Mouse (Mus musculus): Measurements from ENCODE around the gene Mettl1. TPM values are rescaled to one million over a fixed set of nuclear protein-coding genes. Genes with fewer than 3 reads are reported as not detected.

The Mettl1 gene
- total RNA-seq (2023): 10 to 100 TPM; 23.4 to 26.8 TPM

DNA sequence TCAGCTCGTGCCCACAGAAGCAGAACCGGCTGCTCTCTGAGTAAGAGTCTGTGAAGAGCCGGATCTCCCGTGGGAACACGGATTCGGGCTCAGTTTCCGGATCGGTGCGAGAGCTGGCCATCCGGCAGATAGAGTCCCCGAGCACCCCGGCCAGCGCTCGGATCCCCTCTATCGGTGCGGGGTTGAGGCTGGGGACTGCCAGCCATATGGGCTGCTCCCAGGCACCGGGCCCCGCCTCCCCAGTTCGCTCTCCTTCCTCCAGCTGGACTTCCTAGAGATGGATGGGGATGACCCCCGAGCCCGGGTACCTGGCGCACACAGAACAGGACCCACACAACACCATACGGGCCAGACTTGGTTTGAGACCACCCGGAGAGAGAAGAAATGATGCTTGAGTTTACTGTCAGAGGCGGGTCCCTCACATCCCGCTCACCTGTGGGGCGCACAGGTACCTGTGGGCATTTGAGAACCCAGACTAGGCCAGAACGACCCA, at the start of gene Mettl1, which contains the start of gene Eef1akmt3:
TSS of gene Mettl1 (plus strand) at position 141 of the 493 bp plus-strand sequence.
TSS of gene Eef1akmt3 (minus strand) at position 240 of the 493 bp plus-strand sequence.

DNA sequence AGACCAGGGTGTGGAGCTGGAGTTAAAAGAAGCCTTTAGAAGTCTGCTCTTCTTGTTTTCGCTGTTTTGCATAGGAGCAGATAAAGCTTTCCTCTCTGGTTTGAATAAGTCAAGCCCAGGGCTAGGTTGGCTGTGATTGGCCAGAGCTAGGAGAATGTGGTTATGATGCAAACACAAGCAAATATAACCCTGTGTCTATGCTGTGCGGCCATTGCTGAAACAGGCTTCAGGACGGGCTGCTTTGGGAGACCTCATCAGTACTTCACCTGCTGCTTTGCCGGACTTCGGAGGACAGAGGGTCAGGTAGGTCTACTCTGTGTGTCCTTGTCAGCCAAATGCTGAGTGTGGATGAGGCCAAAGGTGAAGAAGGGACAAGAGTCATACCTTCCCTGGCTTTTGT, 40.7 kb upstream of the Mettl1 start, which contains the start of gene Avil:
TSS of gene Avil (plus strand) at position 181 of the 400 bp plus-strand sequence.

DNA sequence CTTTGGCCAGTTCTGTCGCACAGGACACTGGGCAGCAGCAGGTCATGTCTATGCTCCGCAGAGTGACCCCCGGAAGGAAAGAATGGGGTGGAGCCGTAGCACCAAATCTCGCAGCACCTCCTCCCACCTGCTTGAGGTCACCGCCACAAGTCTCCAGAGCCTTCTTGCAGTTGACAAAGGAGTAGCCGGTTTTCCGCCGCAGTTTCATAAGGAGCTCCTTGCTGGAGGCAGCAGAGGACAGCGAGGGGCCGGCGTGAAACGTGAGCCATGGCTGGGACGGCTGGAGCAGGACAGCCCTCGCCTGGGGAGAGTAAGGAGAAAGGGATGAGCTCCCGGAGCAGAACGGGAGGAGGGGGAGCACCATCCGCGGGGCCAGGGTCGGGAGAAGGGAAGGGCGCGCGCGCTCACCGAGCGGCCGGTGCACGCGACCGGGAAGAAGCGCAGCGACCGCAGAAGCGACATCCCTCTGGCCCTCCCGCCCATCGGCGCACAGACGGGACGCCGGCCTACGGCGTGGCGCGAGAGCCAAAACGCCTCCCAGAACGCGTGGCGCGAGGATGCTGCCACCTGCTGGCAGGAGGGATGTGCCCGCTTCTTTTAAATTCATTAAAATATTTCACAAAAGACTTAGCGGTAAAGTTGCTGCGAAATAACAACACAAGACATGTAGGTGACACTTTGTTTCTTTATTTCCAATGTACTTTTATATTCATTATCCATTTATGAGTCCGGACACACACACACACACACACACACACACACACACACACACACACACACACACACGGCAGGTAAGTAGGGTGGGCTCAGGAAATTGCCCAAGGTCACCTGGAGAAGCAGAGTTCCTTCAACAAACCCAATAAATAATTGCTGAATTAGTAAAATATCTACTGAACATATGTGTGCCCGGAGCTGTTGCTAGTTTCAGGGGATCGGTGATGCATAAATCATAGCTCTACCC, 10.6 kb upstream of the Mettl1 start, which contains the start of gene Tsfm:
TSS of gene Tsfm (minus strand) at position 505 of the 961 bp plus-strand sequence.

DNA sequence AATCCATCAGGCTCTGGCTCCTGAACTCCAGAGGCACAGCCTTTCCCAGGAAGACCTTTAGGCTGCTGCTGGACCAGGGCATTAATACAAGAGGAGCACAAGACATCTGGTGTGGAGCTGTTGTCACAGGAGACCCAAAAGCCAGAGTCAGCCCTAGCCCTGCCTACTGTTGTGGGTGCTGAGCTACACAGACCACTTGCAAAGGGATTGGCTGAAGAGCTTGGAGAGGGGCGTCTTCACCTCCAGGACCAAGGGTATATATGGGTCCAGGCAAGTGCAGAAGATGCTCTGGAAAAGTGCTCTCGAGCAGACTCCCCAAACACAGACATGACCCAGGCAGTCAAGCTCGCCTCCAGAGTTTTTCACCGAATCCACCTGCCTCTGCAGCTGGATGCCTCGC, 6.7 kb downstream of the Mettl1 start, which contains the start of gene Cyp27b1:
TSS of gene Cyp27b1 (plus strand) at position 297 of the 400 bp plus-strand sequence.

DNA sequence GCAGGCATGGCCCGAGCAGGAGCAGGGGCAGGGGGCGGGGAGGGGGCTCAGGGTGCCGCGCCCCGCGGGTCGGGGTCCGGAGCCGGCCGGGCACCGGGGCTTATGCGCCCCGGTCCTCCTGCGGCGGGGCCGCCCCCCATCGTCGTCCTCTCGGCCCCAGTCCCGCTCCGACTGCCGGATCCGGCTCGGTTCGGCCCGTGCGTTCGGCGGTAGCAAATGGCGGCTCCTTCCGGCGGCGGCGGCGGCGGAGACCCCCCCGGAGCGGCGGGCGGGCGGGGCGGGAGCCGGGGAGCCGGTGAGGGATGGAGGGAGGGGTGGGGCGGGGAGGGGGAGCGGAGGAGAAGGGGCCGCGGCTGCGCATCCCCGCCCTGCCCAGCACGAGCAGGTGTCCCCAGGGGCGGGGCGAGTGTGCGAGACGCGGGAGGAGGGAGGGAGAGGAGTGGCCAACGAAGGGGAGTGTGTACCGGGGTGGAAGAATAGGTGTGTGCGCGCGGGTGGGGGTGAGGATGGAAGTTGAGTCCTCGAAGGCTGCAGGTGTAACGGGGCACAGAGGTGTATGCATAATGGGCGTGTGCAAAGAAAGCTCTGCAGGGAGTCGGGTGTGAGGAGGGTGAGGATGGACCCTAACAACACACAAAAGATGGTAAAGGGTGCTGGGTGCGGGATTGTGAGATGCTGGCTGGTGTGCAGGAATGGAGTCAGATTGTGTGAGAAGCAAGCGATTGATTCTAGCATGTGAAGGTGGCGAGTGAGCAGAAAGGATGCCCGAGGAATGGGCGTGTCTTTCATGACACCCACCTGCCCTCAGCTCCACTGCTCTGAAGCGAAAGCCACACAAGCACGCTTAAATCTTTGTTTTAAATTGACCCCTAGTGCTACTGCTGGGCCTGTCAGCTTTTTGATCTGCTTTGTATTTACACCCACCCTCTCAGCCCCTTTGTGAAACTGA, 19.0 kb downstream of the Mettl1 start, which contains the start of gene March9:
TSS of gene March9 (minus strand) at position 217 of the 949 bp plus-strand sequence.

DNA sequence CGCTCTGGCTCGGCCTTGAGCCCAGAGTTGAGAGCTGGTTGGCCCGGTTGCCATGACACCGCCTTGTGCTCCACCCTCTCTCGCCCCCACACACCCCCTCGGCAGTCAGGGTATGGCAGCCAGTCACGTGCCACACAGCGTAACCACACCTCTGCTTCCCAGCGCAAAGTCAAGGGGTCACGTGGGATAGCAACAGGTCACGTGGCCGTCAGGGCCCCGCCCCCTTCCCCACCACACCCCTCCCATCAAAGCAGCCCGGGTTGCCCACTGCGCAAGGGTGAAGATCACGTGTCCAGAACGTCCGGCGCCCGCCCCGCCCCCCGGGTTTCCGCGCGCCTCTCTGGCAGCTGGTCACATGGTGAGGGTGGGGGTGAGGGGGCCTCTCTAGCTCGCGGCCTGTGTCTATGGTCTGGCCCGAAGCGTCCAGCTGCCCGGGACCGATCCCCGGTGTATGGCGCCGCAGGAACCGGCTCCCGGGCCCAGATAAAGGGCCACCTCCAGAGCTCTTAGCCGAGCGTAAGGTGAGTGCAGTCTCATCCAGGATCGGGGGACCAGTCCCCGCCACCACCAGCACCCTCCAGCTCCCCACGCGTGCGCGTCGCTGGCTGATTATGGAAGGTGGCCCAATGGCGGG, 22.1 kb downstream of the Mettl1 start, which contains the start of gene Cdk4:
TSS of gene Cdk4 (plus strand) at position 296 of the 634 bp plus-strand sequence.

DNA sequence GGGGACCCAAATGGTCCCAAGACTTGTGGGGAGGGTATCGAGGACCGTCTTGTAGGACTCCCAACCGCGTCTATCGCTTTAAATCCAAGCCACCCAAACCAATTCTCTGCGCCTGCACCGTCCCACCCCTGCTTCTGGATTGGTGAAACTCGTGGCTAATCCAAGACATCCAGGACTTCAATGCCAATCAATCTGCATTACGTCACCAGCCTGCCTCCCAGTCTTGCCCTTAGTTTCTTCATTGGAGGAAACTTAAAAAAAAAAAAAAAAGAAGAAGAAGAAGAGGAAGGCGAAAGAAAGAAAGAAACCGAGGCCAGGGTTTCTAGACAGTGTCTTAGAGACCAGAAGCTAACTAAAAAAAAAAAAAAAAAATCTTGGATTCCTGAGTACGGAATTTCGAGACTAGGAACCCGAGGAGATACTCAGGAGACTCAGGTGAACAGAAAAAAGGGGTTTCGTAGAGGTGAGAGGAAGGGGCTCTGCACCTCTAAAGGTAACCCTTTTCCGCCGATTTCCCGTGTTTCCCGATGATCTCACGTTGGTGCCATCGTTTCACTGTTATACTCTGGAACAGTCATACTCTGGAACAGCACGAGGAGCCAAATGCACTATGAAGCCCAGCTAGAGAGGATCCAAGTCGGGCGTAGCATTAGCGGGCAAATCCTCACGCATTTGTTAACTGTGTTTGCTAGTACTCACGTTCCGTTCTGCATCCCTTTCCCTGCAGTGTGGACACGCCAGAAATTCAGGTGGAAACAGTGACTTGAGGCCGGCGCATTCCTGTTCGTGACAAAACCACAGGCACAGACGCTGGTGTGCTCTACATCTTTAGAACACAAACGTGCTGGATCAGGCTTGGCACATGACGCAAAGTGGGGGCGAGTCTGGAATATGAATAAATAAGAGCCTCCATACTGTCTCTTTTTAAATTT, 29.2 kb downstream of the Mettl1 start, which contains the start of gene Tspan31:
TSS of gene Tspan31 (minus strand) at position 75 of the 932 bp plus-strand sequence.

DNA sequence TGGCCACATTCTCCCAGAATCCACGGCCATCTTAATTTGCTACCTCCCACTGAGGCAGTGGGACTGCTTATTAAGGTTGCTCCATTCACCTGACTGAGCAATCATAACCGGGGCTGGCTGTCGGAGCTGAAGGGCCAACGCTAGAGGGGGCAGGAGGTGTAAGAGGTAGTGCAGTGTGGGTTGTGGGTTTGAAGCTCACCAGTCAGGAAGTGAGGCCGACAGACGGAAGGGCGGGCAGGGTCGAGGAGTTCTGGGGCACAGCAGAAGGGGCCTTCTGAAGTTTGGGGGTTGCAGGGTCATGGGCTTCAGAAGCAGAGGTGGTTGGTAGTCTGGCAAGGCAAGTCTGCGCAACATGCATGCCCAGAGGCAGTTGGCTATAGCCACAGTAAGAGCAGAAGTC, 33.9 kb downstream of the Mettl1 start, which contains the start of gene Agap2:
TSS of gene Agap2 (plus strand) at position 205 of the 400 bp plus-strand sequence.

Other genes starting within 250 kb of the Mettl1 start
- 1 to 10 TPM; 6.7 to 8.1 TPM for gene Atp23, start 140.1 kb upstream of the Mettl1 start, total RNA-seq (2023)
- gene Ctdsp2, start 62.7 kb upstream of the Mettl1 start, total RNA-seq (2023): 10 to 100 TPM; 94.7 to 97.8 TPM
- 1 to 10 TPM; 2.1 to 2.2 TPM for gene Avil, start 40.7 kb upstream of the Mettl1 start, total RNA-seq (2023)
- 10 to 100 TPM; 18.8 to 20.9 TPM for gene Tsfm, start 10.6 kb upstream of the Mettl1 start, total RNA-seq (2023)
- gene Eef1akmt3, start 99 bp downstream of the Mettl1 start, total RNA-seq (2023): under 1 TPM in 1 of 2 experiments, not detected in 1; 0.21 TPM
- gene Cyp27b1, start 6.8 kb downstream of the Mettl1 start, total RNA-seq (2023): 1 to 10 TPM in 1 of 2 experiments, under 1 TPM in 1; 0.80 to 2.0 TPM
- gene March9, start 18.8 kb downstream of the Mettl1 start, total RNA-seq (2023): 1 to 10 TPM; 5.4 to 5.7 TPM
- 100 to 1,000 TPM; 143 to 156 TPM for gene Cdk4, start 22.1 kb downstream of the Mettl1 start, total RNA-seq (2023)
- gene Tspan31, start 28.9 kb downstream of the Mettl1 start, total RNA-seq (2023): 10 to 100 TPM; 10.3 to 13.2 TPM
- gene Agap2, start 33.9 kb downstream of the Mettl1 start, total RNA-seq (2023): 100 to 1,000 TPM; 166 to 167 TPM
- gene Os9, start 79.7 kb downstream of the Mettl1 start, total RNA-seq (2023): 100 to 1,000 TPM in 1 of 2 experiments, 10 to 100 TPM in 1; 98.4 to 100 TPM
- gene B4galnt1, start 123.8 kb downstream of the Mettl1 start, total RNA-seq (2023): 100 to 1,000 TPM; 696 to 735 TPM
- under 1 TPM in 1 of 2 experiments, not detected in 1; 0.29 TPM for gene Slc26a10, start 139.2 kb downstream of the Mettl1 start, total RNA-seq (2023)
- gene Arhgef25, start 148.7 kb downstream of the Mettl1 start, total RNA-seq (2023): 1 to 10 TPM in 1 of 2 experiments, not detected in 1; 1.5 TPM
- gene Dtx3, start 154.3 kb downstream of the Mettl1 start, total RNA-seq (2023): 10 to 100 TPM; 53.6 to 73.9 TPM
- gene Pip4k2c, start 170.2 kb downstream of the Mettl1 start, total RNA-seq (2023): 10 to 100 TPM; 44.9 to 47.9 TPM
- gene Kif5a, start 221.9 kb downstream of the Mettl1 start, total RNA-seq (2023): under 1 TPM; 0.44 to 0.56 TPM
- gene Dctn2, start 225.0 kb downstream of the Mettl1 start, total RNA-seq (2023): 10 to 100 TPM; 98.0 to 98.9 TPM
- gene Mbd6, start 247.6 kb downstream of the Mettl1 start, total RNA-seq (2023): 100 to 1,000 TPM; 110 to 113 TPM

Data from T-cell, adult 66 days (primary cell).